Mouse (Mus musculus): ENCODE measurements at regions not wholly inside any gene's neighbourhood (a gene's known extent, or its start where the extent isn't known, plus 50 kb on each side); places are given as distances from the start of the nearest gene placed in this dataset.
"Not testable (repeated sequence)": the region's sequence is repeated elsewhere in the genome, so short reads cannot be mapped to it uniquely, and the experiment has no call there.

DNA sequence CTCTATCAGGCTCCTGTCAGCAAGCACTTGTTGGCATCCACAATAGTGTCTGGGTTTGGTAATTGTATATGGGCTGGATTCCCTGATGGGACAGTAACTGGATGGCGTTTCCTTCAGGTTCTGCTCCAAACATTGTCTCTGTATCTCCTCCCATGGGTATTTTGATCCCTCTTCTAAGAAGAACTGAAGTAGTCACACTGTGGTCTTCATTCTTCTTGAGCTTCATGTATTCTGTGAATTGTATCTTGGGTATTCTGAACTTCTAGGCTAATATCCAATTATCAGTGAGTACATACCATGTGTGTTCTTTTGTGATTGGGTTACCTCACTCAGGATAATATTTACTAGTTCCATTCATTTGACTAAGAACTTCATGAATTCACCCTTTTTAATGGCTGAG is 119.2 kb upstream of the Gm21119 start:
- not testable (repeated sequence) for DNase-seq

DNA sequence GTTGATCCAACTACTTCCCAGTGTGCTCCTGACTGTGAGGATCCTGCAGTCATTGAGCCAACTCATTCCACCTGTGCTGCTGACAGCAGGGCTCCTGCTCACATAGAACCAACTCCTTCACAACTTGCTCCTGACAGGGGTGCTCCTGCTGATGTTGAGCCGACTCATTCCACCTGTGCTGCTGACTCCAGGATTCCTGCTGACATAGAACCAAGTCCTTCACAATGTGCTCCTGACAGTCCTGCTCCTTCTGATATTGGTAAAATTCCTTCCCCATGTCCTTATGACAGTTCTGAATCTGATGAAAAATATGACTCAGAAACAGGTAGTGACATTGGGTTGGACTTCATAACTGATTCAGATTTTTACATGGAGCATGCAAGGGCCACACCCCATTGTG is 100.8 kb upstream of the Gm21119 start:
- DNase-seq, result not testable (repeated sequence)

DNA sequence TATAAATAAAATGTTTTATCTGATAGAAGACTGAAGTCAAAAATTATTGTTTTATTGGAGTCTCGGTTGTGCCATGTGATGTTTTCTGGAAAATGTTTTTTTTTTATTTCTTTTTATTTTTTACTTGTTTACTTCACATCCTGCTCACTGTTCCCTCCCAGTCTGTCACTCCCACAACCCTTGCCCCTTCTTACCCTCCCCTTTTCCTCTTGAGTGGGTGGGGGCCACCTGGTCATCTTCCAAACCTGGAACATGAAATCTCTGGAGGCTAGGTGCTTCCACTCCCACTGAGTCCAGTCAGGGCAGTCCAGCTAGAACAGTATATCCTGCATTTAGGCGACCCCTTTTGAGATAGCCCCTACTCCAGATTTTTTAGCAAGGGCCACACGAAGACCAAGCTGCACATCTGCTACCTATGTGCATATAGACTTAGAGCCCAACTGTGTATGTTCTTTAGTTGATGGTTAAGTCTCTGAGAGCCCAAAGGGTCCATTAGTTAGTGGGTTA is 98.3 kb upstream of the Gm21119 start:
- DNase-seq, result not testable (repeated sequence)

DNA sequence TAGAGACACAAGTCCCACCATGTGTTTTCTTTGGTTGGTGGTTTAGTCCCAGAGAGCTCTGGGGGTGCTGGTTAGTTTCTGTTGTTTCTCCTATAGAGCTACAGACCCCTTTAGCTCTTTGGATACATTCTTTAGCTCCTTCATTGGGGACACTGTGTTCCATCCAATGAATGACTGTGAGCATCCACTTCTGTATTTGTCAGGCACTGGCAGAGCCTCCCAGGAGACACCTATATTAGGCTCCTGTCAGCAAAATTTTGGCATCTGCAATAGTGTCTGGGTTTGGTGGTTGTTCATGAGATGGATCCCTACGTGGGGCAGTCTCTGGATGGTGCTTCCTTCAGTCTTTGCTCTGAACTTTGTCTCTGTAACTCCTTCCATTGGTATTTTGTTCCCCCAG is 97.2 kb upstream of the Gm21119 start:
- DNase-seq, result not testable (repeated sequence)

DNA sequence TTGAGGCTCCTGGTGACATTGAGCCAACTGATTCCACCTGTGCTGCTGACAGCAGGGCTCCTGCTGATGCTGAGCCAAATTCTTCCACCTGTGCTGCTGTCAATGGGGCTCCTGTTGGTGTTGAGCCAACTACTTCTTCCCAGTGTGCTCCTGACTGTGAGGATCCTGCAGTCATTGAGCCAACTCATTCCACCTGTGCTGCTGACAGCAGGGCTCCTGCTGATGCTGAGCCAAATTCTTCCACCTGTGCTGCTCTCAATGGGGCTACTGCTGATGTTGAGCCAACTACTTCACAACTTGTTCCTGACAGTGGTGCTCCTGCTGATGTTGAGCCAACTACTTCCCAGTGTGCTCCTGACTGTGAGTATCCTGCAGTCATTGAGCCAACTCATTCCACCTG is 90.2 kb upstream of the Gm21119 start:
- DNase-seq, result not testable (repeated sequence)

DNA sequence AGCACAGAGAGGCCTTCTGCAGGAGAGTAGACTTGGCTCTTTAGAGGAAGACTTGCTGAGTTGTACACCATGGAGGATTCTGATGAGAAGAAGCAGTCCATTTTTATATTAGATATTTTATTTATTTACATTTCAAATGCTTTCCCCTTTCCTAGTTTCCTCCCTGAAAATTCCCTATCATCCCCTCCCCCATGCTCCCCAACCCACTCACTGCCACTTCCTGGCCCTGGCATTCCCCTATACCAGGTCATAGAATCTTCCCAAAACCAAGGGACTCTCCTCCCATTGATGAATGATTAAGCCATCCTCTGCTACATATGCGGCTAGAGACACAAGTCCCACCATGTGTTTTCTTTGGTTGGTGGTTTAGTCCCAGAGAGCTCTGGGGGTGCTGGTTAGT is 85.7 kb upstream of the Gm21119 start:
- not testable (repeated sequence) for DNase-seq

DNA sequence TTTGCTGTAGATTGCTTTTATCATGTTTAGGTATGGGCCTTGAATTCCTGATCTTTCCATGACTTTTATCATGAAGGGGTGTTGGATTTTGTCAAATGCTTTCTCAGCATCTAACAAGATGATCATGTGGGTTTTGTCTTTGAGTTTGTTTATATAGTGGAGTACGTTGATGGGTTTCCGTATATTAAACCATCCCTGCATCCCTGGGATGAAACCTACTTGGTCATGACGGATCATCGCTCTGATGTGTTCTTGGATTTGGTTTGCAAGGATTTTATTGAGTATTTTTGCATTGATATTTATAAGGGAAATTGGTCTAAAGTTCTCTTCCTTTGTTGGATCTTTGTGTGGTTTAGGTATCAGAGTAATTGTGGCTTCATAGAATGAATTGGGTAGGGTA is 75.7 kb upstream of the Gm21119 start:
- DNase-seq, result not testable (repeated sequence)

DNA sequence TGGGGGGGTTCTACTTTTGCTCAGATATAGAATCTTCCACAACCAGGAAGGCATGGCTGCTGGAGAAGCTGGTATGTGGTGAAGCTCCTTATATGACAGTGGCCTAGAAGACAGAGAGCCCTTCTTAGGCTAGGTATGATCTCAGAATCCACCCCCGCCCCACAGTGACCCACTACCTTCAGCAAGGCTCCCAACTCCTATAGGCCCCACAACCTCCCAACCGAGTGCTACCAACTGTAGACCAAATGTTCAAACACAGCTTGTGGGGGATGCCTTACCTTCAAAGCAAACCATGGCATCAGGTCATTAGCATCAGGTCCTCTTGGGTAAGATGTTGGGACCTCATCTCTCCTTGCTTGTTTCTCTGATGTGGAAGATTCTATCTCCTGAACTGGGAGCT is 70.6 kb upstream of the Gm21119 start:
- DNase-seq, result not testable (repeated sequence)

DNA sequence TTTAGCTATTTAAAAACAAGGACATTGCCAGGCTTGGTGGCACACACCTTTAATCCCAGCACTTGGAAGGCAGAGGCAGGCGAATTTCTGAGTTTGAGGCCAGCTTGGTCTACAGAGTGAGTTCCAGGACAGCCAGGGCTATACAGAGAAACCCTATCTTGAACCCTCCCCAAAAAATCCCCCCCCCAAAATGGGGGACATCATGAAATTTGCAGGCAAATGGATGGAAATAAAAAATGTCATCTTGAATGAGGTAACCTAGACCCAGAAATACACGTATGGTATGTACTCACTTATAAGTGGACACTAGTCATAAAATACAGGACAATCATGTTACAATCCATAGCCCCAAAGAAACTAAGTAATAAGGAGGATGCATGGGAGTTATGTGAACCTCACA is 69.4 kb upstream of the Gm21119 start:
- DNase-seq, result not testable (repeated sequence)

DNA sequence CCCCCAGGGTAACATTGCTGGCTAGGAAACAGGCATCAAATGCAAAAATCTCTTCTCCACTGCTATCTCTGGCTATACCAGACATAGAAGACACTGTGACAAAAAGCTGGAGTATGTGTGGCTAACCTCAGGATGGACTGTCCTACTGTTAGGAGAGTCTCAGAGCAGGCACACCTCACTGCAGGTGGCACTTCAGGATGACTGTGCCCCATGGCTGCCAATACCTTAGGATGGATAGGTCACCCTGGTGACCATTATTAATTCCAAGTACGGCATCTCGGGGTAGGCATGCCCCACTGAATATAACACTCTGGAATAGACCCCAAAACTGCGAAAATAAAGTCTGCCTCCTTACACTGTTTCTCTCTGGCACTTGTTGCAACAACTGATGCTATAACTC is 68.3 kb upstream of the Gm21119 start:
- not testable (repeated sequence) for DNase-seq

DNA sequence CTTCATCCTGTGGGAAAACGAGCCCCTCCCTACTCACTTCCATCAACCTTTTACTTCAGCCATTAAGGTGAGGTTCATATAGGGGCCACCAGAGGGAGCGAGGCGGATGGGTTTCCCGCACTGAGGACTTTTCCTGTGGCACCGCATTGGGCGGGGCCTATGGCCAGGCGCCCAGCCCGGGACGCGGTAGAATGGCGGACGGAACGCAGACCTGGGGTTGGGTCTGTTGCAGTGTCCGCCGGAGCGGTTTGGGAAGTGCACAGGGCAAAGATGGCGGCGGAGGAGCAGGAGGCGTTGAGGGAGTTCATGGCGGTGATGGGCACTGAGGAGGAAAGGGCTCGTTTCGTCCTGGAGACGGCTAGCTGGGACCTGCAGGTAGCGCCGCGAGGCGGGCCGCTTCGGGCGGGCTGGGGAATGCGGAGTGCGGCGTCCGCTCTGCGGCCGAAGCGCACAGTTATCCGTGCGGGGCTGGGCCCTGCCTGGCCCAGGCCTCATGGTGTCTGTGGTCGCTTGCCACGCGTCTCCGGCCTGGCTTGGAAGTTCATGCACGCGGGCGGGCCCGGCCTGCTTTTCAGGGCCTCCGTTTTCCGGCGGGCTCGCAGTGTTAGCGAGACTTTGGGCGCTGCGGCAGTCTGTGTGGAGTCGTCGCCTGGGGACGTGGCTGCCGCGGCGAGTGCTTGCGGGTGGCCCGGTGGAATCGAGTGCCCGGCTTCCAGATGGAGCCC is 64.5 kb upstream of the Gm21119 start:
- DNase-seq, result peak; percentile 96 to 97

DNA sequence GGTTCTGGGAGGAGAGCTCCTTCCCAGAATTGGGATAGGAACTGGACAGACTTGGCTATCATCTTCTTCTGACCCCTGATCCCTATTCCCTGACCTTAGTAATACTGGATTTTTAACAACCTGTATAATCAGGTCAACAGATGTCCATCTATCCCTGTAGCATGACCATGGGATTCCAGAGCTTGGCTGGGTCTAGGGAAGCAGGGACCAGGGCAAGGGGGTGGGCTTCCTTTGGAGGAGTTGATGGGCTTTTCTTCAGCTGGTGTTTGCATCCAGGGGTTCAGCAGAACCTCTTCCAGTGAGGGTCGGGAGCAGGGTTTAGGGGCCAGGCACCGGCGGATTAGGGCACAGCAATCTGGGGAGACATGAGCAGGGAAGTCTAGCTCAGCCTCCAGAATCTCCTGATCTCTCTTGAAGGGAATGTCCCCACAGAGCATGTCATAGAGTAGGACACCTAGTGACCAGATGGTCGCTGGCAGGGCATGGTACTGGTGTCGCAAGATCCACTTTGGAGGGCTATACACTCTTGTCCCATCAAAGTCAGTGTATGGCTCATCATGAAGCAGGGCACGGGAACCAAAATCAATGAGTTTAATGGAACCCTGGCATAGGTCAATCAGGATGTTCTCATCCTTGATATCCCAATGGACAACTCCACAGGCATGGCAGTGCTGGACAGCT is 58.1 kb upstream of the Gm21119 start:
- not testable (repeated sequence) for DNase-seq

DNA sequence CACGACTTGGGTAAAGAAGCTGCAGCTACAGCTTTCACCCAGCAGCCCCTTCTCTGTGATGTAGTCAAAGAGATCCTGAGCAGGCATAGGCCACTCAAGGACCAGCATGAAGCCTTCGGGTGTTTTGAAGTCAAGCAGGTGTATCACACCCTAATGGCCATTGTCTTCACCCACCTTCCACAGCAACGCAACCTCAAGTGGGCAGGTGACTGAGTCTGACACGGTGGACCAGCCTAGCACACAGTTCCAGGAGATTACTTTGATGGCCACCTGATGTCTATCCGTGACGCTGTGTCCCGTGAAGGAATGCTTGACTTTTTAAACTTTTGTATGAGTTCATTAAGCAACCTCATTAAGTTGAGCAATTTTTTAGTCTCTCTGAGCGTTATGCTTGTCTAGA is 57.5 kb upstream of the Gm21119 start:
- not testable (repeated sequence) for DNase-seq

DNA sequence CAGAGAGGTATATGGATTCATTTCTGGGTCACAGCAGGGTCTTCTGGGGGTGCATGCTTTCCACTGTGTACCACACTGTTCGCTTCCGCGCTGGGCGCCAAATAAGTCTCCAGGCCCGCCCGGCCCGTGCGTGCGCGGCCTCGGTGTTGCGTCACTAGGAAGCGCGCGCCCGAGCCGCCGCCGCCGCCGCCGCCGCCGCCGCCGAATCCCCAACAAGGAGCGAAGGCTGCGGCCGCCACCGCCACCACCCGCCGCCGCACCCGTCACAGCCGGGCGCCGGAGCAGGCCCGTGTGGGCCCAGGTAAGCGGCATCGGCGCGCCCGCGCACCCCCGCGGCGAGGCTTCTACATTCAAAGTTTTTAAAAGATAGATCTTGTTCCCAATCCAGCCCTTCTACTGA is 57.1 kb upstream of the Gm21119 start:
- DNase-seq, result peak; percentile 55 to 58

Measured in B cell, adult 2 months (primary cell).